Mouse (Mus musculus): ENCODE data around the gene Fam71f2. TPM values are rescaled to one million over a fixed set of nuclear protein-coding genes. Genes with fewer than 3 reads are reported as not detected.

Fam71f2 gene
- 0.27 and 0.44 TPM in 2 replicates for polyA plus RNA-seq (2015; fragmentation: Nextera tagmentation; extraction: Ambion mirVana)

GRCm38 (mm10) chr6:29279293-29279692, at the start of gene Fam71f2:
TSS of gene Fam71f2 (plus strand) at chr6:29279593.
- Histone ChIP-seq H3K27ac (no peak within 1 kb of the TSS; the same call in 1 of the 2 replicates), H3K4me2 (no peak within 1 kb of the TSS)
- no peak for ATAC-seq (ENCODE audit: insufficient read depth, low FRiP score, low read depth)

GRCm38 (mm10) chr6:29230386-29230785, 49.0 kb upstream of the Fam71f2 start:
- Histone ChIP-seq H3K4me3 (replicated peaks) (no peak overlapping the region), H3K27ac (no peak overlapping the region), H3K4me1 (no peaks in the 10 kb centered on the region), H3K36me3 (no peaks in the 10 kb centered on the region), H3K9me3 (no peaks in the 10 kb centered on the region), H3K27me3 (replicated peaks) (no peaks in the 10 kb centered on the region), H3K4me2 (no peak overlapping the region), H3K9ac (no peak overlapping the region)
- ATAC-seq (ENCODE audit: insufficient read depth, low FRiP score, low read depth): no peak
- WGBS: 68% methylated on average over 6 of the region's 6 CpGs

More at GRCm38 (mm10) chr6:29279293-29279692, at the start of gene Fam71f2:
- H3K9me3 ChIP-seq: no peaks in the 10 kb centered on the region
- H3K4me3 ChIP-seq (replicated peaks): no peak within 1 kb of the TSS
- no peak within 1 kb of the TSS for H3K9ac ChIP-seq
- WGBS: 85% methylated on average over 8 of the region's 8 CpGs
- no peaks in the 10 kb centered on the region for H3K27me3 ChIP-seq (replicated peaks)
- H3K4me1 ChIP-seq: peaks cover 6% of the 10 kb centered on the region; the same call in 1 of the 2 replicates
- no peaks in the 10 kb centered on the region; the same call in 1 of the 2 replicates for H3K36me3 ChIP-seq

- H3K4me2 ChIP-seq: no peak overlapping the region
- no peaks in the 10 kb centered on the region for H3K9me3 ChIP-seq
- H3K4me3 ChIP-seq (replicated peaks): no peak overlapping the region
- H3K36me3 ChIP-seq: no peaks in the 10 kb centered on the region
- WGBS: 68% methylated on average over 3 of the region's 3 CpGs
- H3K27ac ChIP-seq: no peak overlapping the region
- no peak overlapping the region for H3K9ac ChIP-seq
- no peak for ATAC-seq (ENCODE audit: insufficient read depth, low FRiP score, low read depth)
- no peaks in the 10 kb centered on the region for H3K27me3 ChIP-seq (replicated peaks)
- H3K4me1 ChIP-seq: no peaks in the 10 kb centered on the region
Observed at GRCm38 (mm10) chr6:29231799-29232198, 47.6 kb upstream of the Fam71f2 start.

- Histone ChIP-seq H3K9me3 (no peaks in the 10 kb centered on the region), H3K9ac (no peak overlapping the region), H3K27ac (no peak overlapping the region), H3K4me3 (replicated peaks) (no peak overlapping the region), H3K27me3 (replicated peaks) (no peaks in the 10 kb centered on the region), H3K36me3 (no peaks in the 10 kb centered on the region), H3K4me1 (no peaks in the 10 kb centered on the region), H3K4me2 (no peak overlapping the region)
- 58% methylated on average over 6 of the region's 6 CpGs for WGBS
- no peak for ATAC-seq (ENCODE audit: insufficient read depth, low FRiP score, low read depth)
Observed at GRCm38 (mm10) chr6:29232321-29232720, 47.1 kb upstream of the Fam71f2 start.

GRCm38 (mm10) chr6:29233710-29234109, 45.7 kb upstream of the Fam71f2 start:
- H3K27ac ChIP-seq: no peak overlapping the region
- no peaks in the 10 kb centered on the region for H3K27me3 ChIP-seq (replicated peaks)
- WGBS: 69% methylated on average over 3 of the region's 3 CpGs
- no peak overlapping the region for H3K9ac ChIP-seq
- H3K4me2 ChIP-seq: no peak overlapping the region
- no peak overlapping the region for H3K4me3 ChIP-seq (replicated peaks)
- H3K9me3 ChIP-seq: no peaks in the 10 kb centered on the region
- no peaks in the 10 kb centered on the region for H3K4me1 ChIP-seq
- H3K36me3 ChIP-seq: no peaks in the 10 kb centered on the region
- ATAC-seq (ENCODE audit: insufficient read depth, low FRiP score, low read depth): no peak

GRCm38 (mm10) chr6:29234272-29234671, 45.1 kb upstream of the Fam71f2 start:
- ATAC-seq (ENCODE audit: insufficient read depth, low FRiP score, low read depth): no peak
- H3K4me2 ChIP-seq: no peak overlapping the region
- no peak overlapping the region for H3K27ac ChIP-seq
- no peak overlapping the region for H3K9ac ChIP-seq
- H3K36me3 ChIP-seq: no peaks in the 10 kb centered on the region
- no peaks in the 10 kb centered on the region for H3K4me1 ChIP-seq
- WGBS: 39% methylated on average over 8 of the region's 8 CpGs
- H3K27me3 ChIP-seq (replicated peaks): no peaks in the 10 kb centered on the region
- H3K4me3 ChIP-seq (replicated peaks): no peak overlapping the region
- H3K9me3 ChIP-seq: no peaks in the 10 kb centered on the region

- H3K27ac ChIP-seq: no peak overlapping the region
- ATAC-seq (ENCODE audit: insufficient read depth, low FRiP score, low read depth): no peak
Observed at GRCm38 (mm10) chr6:29240806-29241205, 38.6 kb upstream of the Fam71f2 start.

GRCm38 (mm10) chr6:29241697-29242096, 37.7 kb upstream of the Fam71f2 start:
- no peak overlapping the region for H3K4me3 ChIP-seq (replicated peaks)
- H3K27me3 ChIP-seq (replicated peaks): no peaks in the 10 kb centered on the region
- WGBS: 69% methylated on average over 2 of the region's 2 CpGs
- no peak for ATAC-seq (ENCODE audit: insufficient read depth, low FRiP score, low read depth)
- H3K9ac ChIP-seq: no peak overlapping the region
- no peak overlapping the region for H3K4me2 ChIP-seq
- no peaks in the 10 kb centered on the region for H3K36me3 ChIP-seq
- no peaks in the 10 kb centered on the region for H3K9me3 ChIP-seq
- H3K4me1 ChIP-seq: no peaks in the 10 kb centered on the region
- no peak overlapping the region for H3K27ac ChIP-seq

More at GRCm38 (mm10) chr6:29240806-29241205, 38.6 kb upstream of the Fam71f2 start:
- 30% methylated on average over 2 of the region's 2 CpGs for WGBS
- H3K9me3 ChIP-seq: no peaks in the 10 kb centered on the region
- H3K36me3 ChIP-seq: no peaks in the 10 kb centered on the region
- no peak overlapping the region for H3K4me2 ChIP-seq
- no peaks in the 10 kb centered on the region for H3K4me1 ChIP-seq
- H3K27me3 ChIP-seq (replicated peaks): no peaks in the 10 kb centered on the region
- H3K4me3 ChIP-seq (replicated peaks): no peak overlapping the region
- H3K9ac ChIP-seq: no peak overlapping the region

- Histone ChIP-seq H3K27me3 (replicated peaks) (no peaks in the 10 kb centered on the region), H3K36me3 (no peaks in the 10 kb centered on the region), H3K9ac (no peak overlapping the region), H3K27ac (no peak overlapping the region), H3K4me2 (no peak overlapping the region), H3K9me3 (no peaks in the 10 kb centered on the region), H3K4me3 (replicated peaks) (no peak overlapping the region), H3K4me1 (no peaks in the 10 kb centered on the region)
- ATAC-seq (ENCODE audit: insufficient read depth, low FRiP score, low read depth): no peak
- WGBS: 66% methylated on average over 1 of the region's 1 CpGs
Observed at GRCm38 (mm10) chr6:29242265-29242664, 37.1 kb upstream of the Fam71f2 start.

- Histone ChIP-seq H3K4me1 (no peaks in the 10 kb centered on the region), H3K36me3 (no peaks in the 10 kb centered on the region), H3K9me3 (no peaks in the 10 kb centered on the region), H3K27ac (no peak overlapping the region), H3K27me3 (replicated peaks) (no peaks in the 10 kb centered on the region), H3K4me2 (no peak overlapping the region), H3K9ac (no peak overlapping the region), H3K4me3 (replicated peaks) (no peak overlapping the region)
- ATAC-seq (ENCODE audit: insufficient read depth, low FRiP score, low read depth): no peak
- 60% methylated on average over 14 of the region's 14 CpGs for WGBS
Observed at GRCm38 (mm10) chr6:29245272-29246120, 33.9 kb upstream of the Fam71f2 start.

GRCm38 (mm10) chr6:29246183-29246582, 33.2 kb upstream of the Fam71f2 start:
- H3K9ac ChIP-seq: no peak overlapping the region
- 67% methylated on average over 3 of the region's 3 CpGs for WGBS
- no peak overlapping the region for H3K27ac ChIP-seq
- H3K27me3 ChIP-seq (replicated peaks): no peaks in the 10 kb centered on the region
- no peak overlapping the region for H3K4me3 ChIP-seq (replicated peaks)
- H3K9me3 ChIP-seq: no peaks in the 10 kb centered on the region
- ATAC-seq (ENCODE audit: insufficient read depth, low FRiP score, low read depth): no peak
- no peak overlapping the region for H3K4me2 ChIP-seq
- no peaks in the 10 kb centered on the region for H3K36me3 ChIP-seq
- no peaks in the 10 kb centered on the region for H3K4me1 ChIP-seq

- Histone ChIP-seq H3K4me2 (no peak overlapping the region), H3K9me3 (no peaks in the 10 kb centered on the region), H3K4me1 (no peaks in the 10 kb centered on the region), H3K27me3 (replicated peaks) (no peaks in the 10 kb centered on the region), H3K4me3 (replicated peaks) (no peak overlapping the region), H3K36me3 (no peaks in the 10 kb centered on the region), H3K27ac (no peak overlapping the region), H3K9ac (no peak overlapping the region)
- WGBS: 52% methylated on average over 5 of the region's 5 CpGs
- ATAC-seq (ENCODE audit: insufficient read depth, low FRiP score, low read depth): no peak
Observed at GRCm38 (mm10) chr6:29246585-29246984, 32.8 kb upstream of the Fam71f2 start.

Data from stomach, embryonic 15.5 days (tissue).